Mouse (Mus musculus) CH12.LX (cell line): ENCODE data around the gene Sumo3. TPM values are rescaled to one million over a fixed set of nuclear protein-coding genes. Genes with fewer than 3 reads are reported as not detected.

Experiments used
- DNase-seq: peaks from one replicate; pipeline ENCODE4 v3.0.0-alpha.2; 2013; ENCODE audit errors: extremely low read depth
- H3K27ac ChIP-seq: 2 replicates; pipeline ENCODE4 v1.5.1; 2012; ENCODE audit warnings: low read depth, mild to moderate bottlenecking, control low read depth, moderate library complexity; ENCODE audit not compliant: insufficient read depth
- H3K27me3 ChIP-seq: replicated peaks from 2 replicates; pipeline ENCODE3; 2012; ENCODE audit warnings: inconsistent platforms
- H3K36me3 ChIP-seq, 2 experiments: replicated peaks in 1 of 2; 2 replicates each; pipeline versions ENCODE3 to v1.6.1; 2012; ENCODE audit warnings: inconsistent platforms in 1 of 2, low read length in 1 of 2, mild to moderate bottlenecking in 1 of 2, mixed read lengths in 1 of 2, moderate library complexity in 1 of 2; ENCODE audit not compliant: control insufficient read depth in 1 of 2, insufficient read depth in 1 of 2
- H3K4me1 ChIP-seq, 2 experiments: 2 replicates each; pipeline ENCODE4 v1.6.1; 2012; ENCODE audit warnings: inconsistent platforms in 1 of 2, moderate library complexity in 1 of 2; ENCODE audit not compliant: insufficient read depth in 2 of 2, control insufficient read depth in 1 of 2
- H3K4me2 ChIP-seq: 2 replicates; pipeline ENCODE4 v1.6.1; 2012; ENCODE audit warnings: low read depth, mild to moderate bottlenecking, control low read depth; ENCODE audit not compliant: poor library complexity, insufficient read depth, severe bottlenecking
- H3K4me3 ChIP-seq, 3 experiments: fragments of 150-350 bp in 1 of 3; sonication (generic) in 1 of 3; replicated peaks in 1 of 3; 2 replicates each; pipeline versions ENCODE3 to v1.5.1; 2011 to 2012; ENCODE audit warnings: low read depth in 2 of 3, low read length in 2 of 3, mild to moderate bottlenecking in 2 of 3, moderate library complexity in 2 of 3, control low read depth in 1 of 3, improper control_type of control experiment in 1 of 3, inconsistent platforms in 1 of 3, mixed read lengths in 1 of 3; ENCODE audit not compliant: poor library complexity in 1 of 3
- H3K79me2 ChIP-seq: replicated peaks from 2 replicates; pipeline ENCODE4 v1.6.1; 2012; ENCODE audit warnings: mild to moderate bottlenecking, moderate library complexity; ENCODE audit not compliant: control insufficient read depth, poor library complexity, insufficient read depth, severe bottlenecking; ENCODE audit errors: extremely low read depth
- H3K9ac ChIP-seq: 2 replicates; pipeline ENCODE4 v1.6.1; 2012; ENCODE audit warnings: low read depth, mild to moderate bottlenecking, control low read depth, moderate library complexity; ENCODE audit not compliant: insufficient read depth
- H3K9me3 ChIP-seq: replicated peaks from 2 replicates; pipeline ENCODE3; 2012; ENCODE audit warnings: low read length, inconsistent platforms, mixed read lengths
- E2F4 ChIP-seq: IDR thresholded peaks from 2 replicates; pipeline ENCODE4 v1.6.1; 2011; ENCODE audit warnings: low read depth, low read length, improper control_type of control experiment; ENCODE audit not compliant: insufficient replicate concordance
- ELF1 ChIP-seq: IDR thresholded peaks from 2 replicates; pipeline ENCODE4 v1.6.1; 2014; ENCODE audit warnings: low read depth, mild to moderate bottlenecking, inconsistent platforms, low read length, improper control_type of control experiment
- EP300 ChIP-seq: IDR thresholded peaks from 2 replicates; pipeline ENCODE4 v1.6.1; 2011; ENCODE audit warnings: low read length, improper control_type of control experiment
- ETS1 ChIP-seq: conservative IDR thresholded peaks from 2 replicates; pipeline ENCODE4 v1.6.1; 2012; ENCODE audit warnings: low read depth, mild to moderate bottlenecking, inconsistent platforms, low read length, improper control_type of control experiment, moderate library complexity
- HCFC1 ChIP-seq: IDR thresholded peaks from 2 replicates; pipeline ENCODE4 v1.6.1; 2012; ENCODE audit warnings: low read depth, mild to moderate bottlenecking, inconsistent platforms, low read length, improper control_type of control experiment
- IRF4 ChIP-seq: IDR thresholded peaks from 2 replicates; pipeline ENCODE4 v1.6.1; 2014; ENCODE audit warnings: low read depth, mild to moderate bottlenecking, inconsistent platforms, low read length, improper control_type of control experiment
- MXI1 ChIP-seq: IDR thresholded peaks from 2 replicates; pipeline ENCODE4 v1.6.1; 2011; ENCODE audit warnings: mild to moderate bottlenecking, low read depth, low read length, improper control_type of control experiment
- MYC ChIP-seq: IDR thresholded peaks from 2 replicates; pipeline ENCODE4 v1.6.1; 2011; ENCODE audit warnings: low read depth, mild to moderate bottlenecking, improper control_type of control experiment, low read length
- NELFE ChIP-seq: IDR thresholded peaks from 2 replicates; pipeline ENCODE4 v1.6.1; 2011; ENCODE audit warnings: low read depth, low read length, improper control_type of control experiment
- RAD21 ChIP-seq: IDR thresholded peaks from 2 replicates; pipeline ENCODE4 v1.6.1; 2011; ENCODE audit warnings: low read depth, mild to moderate bottlenecking, low read length, improper control_type of control experiment, moderate library complexity
- RCOR1 ChIP-seq: conservative IDR thresholded peaks from 2 replicates; pipeline ENCODE4 v1.6.1; 2012; ENCODE audit warnings: low read depth, mild to moderate bottlenecking, inconsistent platforms, low read length, improper control_type of control experiment
- UBTF ChIP-seq: IDR thresholded peaks from 2 replicates; pipeline ENCODE4 v1.6.1; 2012; ENCODE audit warnings: low read depth, mild to moderate bottlenecking, inconsistent platforms, low read length, improper control_type of control experiment, moderate library complexity
- USF1 ChIP-seq: IDR thresholded peaks from 2 replicates; pipeline ENCODE4 v1.6.1; 2014; ENCODE audit warnings: low read depth, mild to moderate bottlenecking, inconsistent platforms, low read length, improper control_type of control experiment
- USF2 ChIP-seq: conservative IDR thresholded peaks from 2 replicates; pipeline ENCODE4 v1.6.1; 2011; ENCODE audit warnings: low read depth, low read length, improper control_type of control experiment
- ZKSCAN1 ChIP-seq: IDR thresholded peaks from 2 replicates; pipeline ENCODE4 v1.6.1; 2012; ENCODE audit warnings: low read depth, inconsistent platforms, low read length, improper control_type of control experiment, borderline replicate concordance
- dilution Hi-C: fragments of 300-500 bp; cut with MboI; formaldehyde crosslinking; loops from 2 replicates; pipeline ENCODE4 v1.14.3; 2020; ENCODE audit warnings: low sequenced_read_pairs; ENCODE audit not compliant: extremely low pct_unique_long_range_greater_than_20kb, extremely low pct_ligation_motif_present
- in situ Hi-C: fragments of 300-500 bp; cut with MboI; formaldehyde crosslinking; loops from 3 replicates; pipeline ENCODE4 v1.14.3; 2019; ENCODE audit warnings: low sequenced_read_pairs, low pct_ligation_motif_present, low pct_unique_long_range_greater_than_20kb, mixed read lengths
- polyA plus RNA-seq: library from polyadenylated mRNA; unstranded; fragments of >175 nt; gene quantifications from 2 replicates; pipeline ENCODE4 v1.2.1, GENCODE M21; 2012; ENCODE audit warnings: low read depth; ENCODE audit not compliant: insufficient read length
- total RNA-seq, 2 experiments: library from RNA; depleted of rRNA; stranded (reverse); fragments of 300-350 nt in 1 of 2; fragments of >200 nt in 1 of 2; gene quantifications; 2 replicates each; pipeline ENCODE4 v1.2.3; 2012 to 2014

Gene Sumo3
- total and polyA plus RNA-seq, 3 experiments: 54.4 to 130 (median 81.2) TPM

GRCm38 (mm10) chr10:77560090-77560489 lies 45.8 kb upstream of the Sumo3 start:
- no peaks in the 10 kb centered on the region for H3K9me3 ChIP-seq
- dilution Hi-C loops (no loop called here), in situ Hi-C loops (no loop called here)
- no peak for TF ChIP-seq E2F4
- TF ChIP-seq ELF1: no peak
- no peak for TF ChIP-seq ZKSCAN1
- no peak overlapping the region for H3K9ac ChIP-seq
- H3K4me2 ChIP-seq: no peak overlapping the region
- no peak overlapping the region for H3K4me3 ChIP-seq
- peaks cover 0 to 5% of the 10 kb centered on the region in 2 experiments; a peak in 1 of 4 replicates for H3K4me1 ChIP-seq
- peaks cover 68 to 93% of the 10 kb centered on the region in 2 experiments for H3K36me3 ChIP-seq
- no peaks in the 10 kb centered on the region for H3K79me2 ChIP-seq
- no peaks in the 10 kb centered on the region for H3K27me3 ChIP-seq
- H3K27ac ChIP-seq: no peak overlapping the region
- DNase-seq: no peak

- DNase-seq: no peak
- Histone ChIP-seq H3K27me3 (no peaks in the 10 kb centered on the region), H3K9ac (no peak overlapping the region), H3K36me3 (peaks cover 73 to 95% of the 10 kb centered on the region in 2 experiments), H3K4me3 (no peak overlapping the region), H3K79me2 (no peaks in the 10 kb centered on the region), H3K4me1 (peaks cover 0 to 5% of the 10 kb centered on the region in 2 experiments; a peak in 1 of 4 replicates), H3K9me3 (no peaks in the 10 kb centered on the region), H3K27ac (no peak overlapping the region), H3K4me2 (no peak overlapping the region)
- TF ChIP-seq ETS1 (no peak), MYC (no peak), EP300 (no peak), RCOR1 (no peak), IRF4 (no peak), RAD21 (no peak), MXI1 (no peak), USF1 (no peak), USF2 (no peak), NELFE (no peak), UBTF (no peak), ELF1 (no peak), HCFC1 (no peak)
- in situ Hi-C loops: no loop called here
- dilution Hi-C loops: no loop called here
Measured at GRCm38 (mm10) chr10:77560830-77561229, 45.1 kb upstream of the Sumo3 start.

- no peak for TF ChIP-seq RCOR1
- Histone ChIP-seq H3K79me2 (no peaks in the 10 kb centered on the region), H3K27me3 (no peaks in the 10 kb centered on the region), H3K4me2 (no peak overlapping the region), H3K9me3 (no peaks in the 10 kb centered on the region), H3K27ac (no peak overlapping the region), H3K4me3 (no peak overlapping the region), H3K9ac (no peak overlapping the region), H3K4me1 (peaks cover 0 to 9% of the 10 kb centered on the region in 2 experiments; a peak in 1 of 4 replicates), H3K36me3 (peaks cover 74 to 95% of the 10 kb centered on the region in 2 experiments)
- no peak for DNase-seq
- dilution Hi-C loops (no loop called here), in situ Hi-C loops (no loop called here)
Measured at GRCm38 (mm10) chr10:77561508-77561907, 44.4 kb upstream of the Sumo3 start.
